Mouse (Mus musculus): Measurements from ENCODE around the gene Zfp58.
"Not testable (repeated sequence)": the region's sequence is repeated elsewhere in the genome, so short reads cannot be mapped to it uniquely, and the experiment has no call there.

The Zfp58 gene

GRCm38 (mm10) chr13:67500084-67500719 is at the start of gene Zfp58:
TSS of gene Zfp58 (minus strand) at chr13:67500555.
- DNase-seq, result peak; percentile 89

- DNase-seq, result no peak
Observed at GRCm38 (mm10) chr13:67545941-67546340, 45.6 kb upstream of the Zfp58 start.

- no peak for DNase-seq
Observed at GRCm38 (mm10) chr13:67527049-67527730, 26.8 kb upstream of the Zfp58 start.

GRCm38 (mm10) chr13:67525753-67526410 is 25.5 kb upstream of the Zfp58 start, which contains the start of the genes Gm26965 and Zfp87:
TSS of gene Gm26965 (minus strand) at chr13:67526151.
TSS of gene Zfp87 (minus strand) at chr13:67526177.
- peak; percentile 96 for DNase-seq

- DNase-seq, result no peak
Observed at GRCm38 (mm10) chr13:67500908-67501307, 553 bp upstream of the Zfp58 start.

GRCm38 (mm10) chr13:67495631-67496030 is 4.7 kb downstream of the Zfp58 start:
- DNase-seq, result no peak

- DNase-seq, result peak; percentile 9
Observed at GRCm38 (mm10) chr13:67484424-67484811, 15.9 kb downstream of the Zfp58 start.

GRCm38 (mm10) chr13:67483625-67484423 is 16.5 kb downstream of the Zfp58 start, which contains the start of gene Zfp874b:
TSS of gene Zfp874b (minus strand) at chr13:67484258.
- peak; percentile 92 for DNase-seq

- DNase-seq, result no peak
Observed at GRCm38 (mm10) chr13:67481528-67481927, 18.8 kb downstream of the Zfp58 start.

GRCm38 (mm10) chr13:67469274-67469673 is 31.1 kb downstream of the Zfp58 start:
- no peak for DNase-seq

- DNase-seq, result not testable (repeated sequence)
Observed at GRCm38 (mm10) chr13:67463506-67464185, 36.7 kb downstream of the Zfp58 start.

- DNase-seq, result peak; percentile 19
Observed at GRCm38 (mm10) chr13:67452021-67452309, 48.4 kb downstream of the Zfp58 start.

GRCm38 (mm10) chr13:67451172-67452020 is 49.0 kb downstream of the Zfp58 start, which contains the start of gene Zfp874a:
TSS of gene Zfp874a (minus strand) at chr13:67451624.
- peak; percentile 94 for DNase-seq

All from kidney, postnatal 10 days (tissue).